ENCODE assay signal across 21 mouse cellular contexts in genomic region chr4:117947493-117947892, GRCm38 (mm10). TPM values are rescaled to one million over a fixed set of nuclear protein-coding genes. Genes with fewer than 3 reads are reported as not detected.
DNase-seq lines count a peak whose midpoint lies in the region; ATAC-seq and TF ChIP-seq lines count a peak whose summit lies in the region.
"Had no signal": no experiment of that assay in that cellular context is flagged by ENCODE, and none has a peak within 500 bp of the region (broad histone marks: within the 10 kb centered on the region; RNA-seq: fewer than 3 reads in every experiment).

No protein-coding gene starts in this region.

- TF ChIP-seq CTCF in olfactory bulb, adult 2 months (IDR thresholded peaks at IDR 0.05; ENCODE audit: insufficient read depth, low read depth, low read length), result no peak

- H3K4me2 ChIP-seq in forebrain, embryonic 14.5 days (ENCODE audit: low read length), result no peak overlapping the region
- no peak overlapping the region for H3K4me2 ChIP-seq in forebrain, embryonic 13.5 days
- H3K4me2 ChIP-seq in midbrain, embryonic 11.5 days, result no peak overlapping the region
- H3K4me2 ChIP-seq in midbrain, embryonic 13.5 days (replicated peaks), result no peak overlapping the region
- H3K4me2 ChIP-seq in embryonic facial prominence, embryonic 15.5 days (replicated peaks), result no peak overlapping the region
- H3K4me2 ChIP-seq: embryonic facial prominence, embryonic 13.5 days; heart, embryonic 15.5 days; liver, embryonic 11.5 days had no signal

- H3K36me3 ChIP-seq in forebrain, embryonic 14.5 days (ENCODE audit: control insufficient read depth, insufficient read depth, low read length), result peaks cover 6% of the 10 kb centered on the region; the same call in 1 of the 2 replicates
- H3K36me3 ChIP-seq in forebrain, embryonic 13.5 days (ENCODE audit: poor library complexity, severe bottlenecking), result peaks cover 20% of the 10 kb centered on the region
- no peaks in the 10 kb centered on the region; the same call in 1 of the 2 replicates for H3K36me3 ChIP-seq in midbrain, embryonic 11.5 days (ENCODE audit: control insufficient read depth, insufficient read depth, low read length)
- H3K36me3 ChIP-seq in midbrain, embryonic 13.5 days, result peaks cover 25% of the 10 kb centered on the region
- H3K36me3 ChIP-seq in embryonic facial prominence, embryonic 15.5 days, result peaks cover 11% of the 10 kb centered on the region

- TF ChIP-seq POLR2A in olfactory bulb, adult 2 months (IDR thresholded peaks at IDR 0.05; ENCODE audit: insufficient read depth, low read depth, low read length), result no peak

- H3K9ac ChIP-seq in forebrain, embryonic 14.5 days (ENCODE audit: low read length), result no peak overlapping the region
- H3K9ac ChIP-seq in forebrain, embryonic 13.5 days, result no peak overlapping the region
- no peak overlapping the region for H3K9ac ChIP-seq in midbrain, embryonic 11.5 days (ENCODE audit: low read length)
- H3K9ac ChIP-seq in midbrain, embryonic 13.5 days (replicated peaks), result no peak overlapping the region
- H3K9ac ChIP-seq in embryonic facial prominence, embryonic 15.5 days, result no peak overlapping the region
- H3K9ac ChIP-seq: embryonic facial prominence, embryonic 13.5 days; heart, embryonic 15.5 days had no signal

- DNase-seq in forebrain, embryonic 14.5 days (ENCODE audit: low spot score), result peak; percentile 30
- peak; percentile 73 for DNase-seq in midbrain, embryonic 11.5 days (ENCODE audit: low spot score, missing footprints)
- no peak for DNase-seq in urinary bladder, postnatal 25 days (ENCODE audit: low spot score)
- DNase-seq in layer of hippocampus, adult 8-10 months (ENCODE audit: low spot score in 2 of 2), result no peak
- DNase-seq: cerebellum, adult 9-11 months; heart, adult 2 months; heart, postnatal 4 days; lung, adult 2 months; lung, postnatal 36 days; thymus, postnatal 14 days had no signal

- no peak overlapping the region for H3K4me3 ChIP-seq in forebrain, embryonic 14.5 days (ENCODE audit: low read depth, low read length)
- H3K4me3 ChIP-seq in forebrain, embryonic 13.5 days, result no peak overlapping the region
- no peak overlapping the region for H3K4me3 ChIP-seq in midbrain, embryonic 11.5 days (ENCODE audit: low read depth, low read length)
- no peak overlapping the region for H3K4me3 ChIP-seq in midbrain, embryonic 13.5 days (replicated peaks)
- H3K4me3 ChIP-seq in embryonic facial prominence, embryonic 15.5 days (replicated peaks), result no peak overlapping the region
- H3K4me3 ChIP-seq in olfactory bulb, adult 2 months (ENCODE audit: insufficient read depth, low read depth, low read length), result no peak overlapping the region
- H3K4me3 ChIP-seq: embryonic facial prominence, embryonic 13.5 days; heart, adult 2 months; heart, embryonic 15.5 days had no signal

- no peaks in the 10 kb centered on the region for H3K9me3 ChIP-seq in forebrain, embryonic 14.5 days (replicated peaks; ENCODE audit: control insufficient read depth, low read length)
- H3K9me3 ChIP-seq in forebrain, embryonic 13.5 days (replicated peaks), result 0 out of 2 replicates have a peak, but pooled peaks cover 3% of the 10 kb centered on the region
- no peaks in the 10 kb centered on the region for H3K9me3 ChIP-seq in midbrain, embryonic 11.5 days (ENCODE audit: control insufficient read depth, low read length)
- no peaks in the 10 kb centered on the region for H3K9me3 ChIP-seq in midbrain, embryonic 13.5 days
- H3K9me3 ChIP-seq in embryonic facial prominence, embryonic 15.5 days (replicated peaks), result 0 out of 2 replicates have a peak, but pooled peaks cover 1% of the 10 kb centered on the region
- H3K9me3 ChIP-seq: heart, embryonic 15.5 days had no signal

- no peaks in the 10 kb centered on the region for H3K4me1 ChIP-seq in forebrain, embryonic 14.5 days (ENCODE audit: control insufficient read depth, insufficient read depth, low read length)
- peaks cover 6% of the 10 kb centered on the region for H3K4me1 ChIP-seq in forebrain, embryonic 13.5 days
- H3K4me1 ChIP-seq in midbrain, embryonic 11.5 days (ENCODE audit: control insufficient read depth, insufficient read depth, low read length), result peaks cover 3% of the 10 kb centered on the region; the same call in 1 of the 2 replicates
- H3K4me1 ChIP-seq in midbrain, embryonic 13.5 days (replicated peaks), result peaks cover 13% of the 10 kb centered on the region
- peaks cover 9% of the 10 kb centered on the region; the same call in 1 of the 2 replicates for H3K4me1 ChIP-seq in embryonic facial prominence, embryonic 15.5 days
- peaks cover 9% of the 10 kb centered on the region for H3K4me1 ChIP-seq in olfactory bulb, adult 2 months (ENCODE audit: control insufficient read depth, insufficient read depth, low read length)

- no peak for ATAC-seq in forebrain, embryonic 14.5 days
- ATAC-seq in forebrain, embryonic 13.5 days, result no peak
- no peak for ATAC-seq in midbrain, embryonic 11.5 days (ENCODE audit: low FRiP score)
- ATAC-seq in midbrain, embryonic 13.5 days, result no peak
- ATAC-seq in embryonic facial prominence, embryonic 15.5 days (ENCODE audit: insufficient number of reproducible peaks, low FRiP score, low TSS enrichment, low read depth), result no peak
- ATAC-seq: hindbrain, embryonic 16.5 days; intestine, postnatal 0 days had no signal

- 72% methylated on average over 7 of the region's 7 CpGs for WGBS in forebrain, embryonic 14.5 days
- 76% methylated on average over 7 of the region's 7 CpGs for WGBS in forebrain, embryonic 13.5 days
- 89% methylated on average over 7 of the region's 7 CpGs for WGBS in midbrain, embryonic 11.5 days
- 80% methylated on average over 7 of the region's 7 CpGs for WGBS in midbrain, embryonic 13.5 days
- WGBS in embryonic facial prominence, embryonic 15.5 days, result 46% methylated on average over 7 of the region's 7 CpGs
- 62% methylated on average over 7 of the region's 7 CpGs for WGBS in olfactory bulb, adult 2 months

- no peak overlapping the region for H3K27ac ChIP-seq in forebrain, embryonic 14.5 days (ENCODE audit: low read depth, low read length)
- H3K27ac ChIP-seq in forebrain, embryonic 13.5 days, result no peak overlapping the region
- H3K27ac ChIP-seq in midbrain, embryonic 11.5 days (ENCODE audit: low read depth, low read length), result no peak overlapping the region
- no peak overlapping the region for H3K27ac ChIP-seq in midbrain, embryonic 13.5 days
- peak overlapping the region; percentile 55; the same call in 1 of the 2 replicates for H3K27ac ChIP-seq in embryonic facial prominence, embryonic 15.5 days (replicated peaks)
- H3K27ac ChIP-seq in olfactory bulb, adult 2 months (ENCODE audit: insufficient read depth, low read depth, low read length), result peak overlapping the region; percentile 12; the same call in 1 of the 2 replicates
- H3K27ac ChIP-seq: embryonic facial prominence, embryonic 13.5 days; heart, adult 2 months; heart, embryonic 15.5 days had no signal

- no peaks in the 10 kb centered on the region for H3K27me3 ChIP-seq in forebrain, embryonic 14.5 days (replicated peaks; ENCODE audit: control insufficient read depth, insufficient read depth, low read length)
- no peaks in the 10 kb centered on the region for H3K27me3 ChIP-seq in forebrain, embryonic 13.5 days
- H3K27me3 ChIP-seq in midbrain, embryonic 11.5 days (ENCODE audit: control insufficient read depth, insufficient read depth, low read length), result no peaks in the 10 kb centered on the region
- no peaks in the 10 kb centered on the region for H3K27me3 ChIP-seq in midbrain, embryonic 13.5 days
- H3K27me3 ChIP-seq in embryonic facial prominence, embryonic 15.5 days, result no peaks in the 10 kb centered on the region
- H3K27me3 ChIP-seq: embryonic facial prominence, embryonic 13.5 days; heart, embryonic 15.5 days had no signal

RNA-seq across cellular contexts. Expression of gene Artn, which starts 17.9 kb away (rescaled TPM):
- 0.22 and 0.36 TPM in 2 replicates for polyA plus RNA-seq in forebrain, embryonic 14.5 days (2014; fragmentation: Nextera tagmentation; extraction: Ambion mirVana)
- 0.21 and 0.31 TPM in 2 replicates for polyA plus RNA-seq in forebrain, embryonic 13.5 days (2015; fragmentation: Nextera tagmentation; extraction: Ambion mirVana)
- 0.40 and 0.53 TPM in 2 replicates for polyA plus RNA-seq in midbrain, embryonic 11.5 days (2014; fragmentation: Nextera tagmentation; extraction: Ambion mirVana)
- 0.30 TPM in 2 replicates for polyA plus RNA-seq in midbrain, embryonic 13.5 days (2015; fragmentation: Nextera tagmentation; extraction: Ambion mirVana)
- polyA plus RNA-seq in embryonic facial prominence, embryonic 15.5 days (2015; fragmentation: Nextera tagmentation; extraction: Ambion mirVana), result 2.1 and 4.3 TPM in 2 replicates
- polyA plus RNA-seq in olfactory bulb, adult 2 months (2012; ENCODE audit: insufficient read depth, insufficient read length, low replicate concordance, missing spikeins), result not detected in 2 replicates
- 1 to 10 TPM; 1.5 to 2.2 (median 1.9) TPM for total RNA-seq in layer of hippocampus, adult 8-10 months (2022)
- total RNA-seq: heart, adult 2 months; megakaryocyte-erythroid progenitor cell, adult 5-6 weeks had no signal
- polyA plus RNA-seq: G1E had no signal

RNA-seq across cellular contexts. Expression of gene Ipo13, which starts 32.7 kb away (rescaled TPM):
- polyA plus RNA-seq in forebrain, embryonic 14.5 days (2014; fragmentation: Nextera tagmentation; extraction: Ambion mirVana), result 64.1 and 66.2 TPM in 2 replicates
- 60.5 and 70.6 TPM in 2 replicates for polyA plus RNA-seq in forebrain, embryonic 13.5 days (2015; fragmentation: Nextera tagmentation; extraction: Ambion mirVana)
- 49.0 and 54.7 TPM in 2 replicates for polyA plus RNA-seq in midbrain, embryonic 11.5 days (2014; fragmentation: Nextera tagmentation; extraction: Ambion mirVana)
- polyA plus RNA-seq in midbrain, embryonic 13.5 days (2015; fragmentation: Nextera tagmentation; extraction: Ambion mirVana), result 66.2 and 72.9 TPM in 2 replicates
- polyA plus RNA-seq in embryonic facial prominence, embryonic 15.5 days (2015; fragmentation: Nextera tagmentation; extraction: Ambion mirVana), result 46.1 and 49.6 TPM in 2 replicates
- 213 TPM in 1 of 2 replicates, not detected in the other for polyA plus RNA-seq in olfactory bulb, adult 2 months (2012; ENCODE audit: insufficient read depth, insufficient read length, low replicate concordance, missing spikeins)
- 100 to 1,000 TPM; 127 to 140 (median 130) TPM for total RNA-seq in layer of hippocampus, adult 8-10 months (2022)

RNA-seq across cellular contexts. Expression of gene Dph2, which starts 55.7 kb away (rescaled TPM):
- polyA plus RNA-seq in forebrain, embryonic 14.5 days (2014; fragmentation: Nextera tagmentation; extraction: Ambion mirVana), result 26.8 and 31.9 TPM in 2 replicates
- 27.3 and 28.5 TPM in 2 replicates for polyA plus RNA-seq in forebrain, embryonic 13.5 days (2015; fragmentation: Nextera tagmentation; extraction: Ambion mirVana)
- 23.9 and 27.7 TPM in 2 replicates for polyA plus RNA-seq in midbrain, embryonic 11.5 days (2014; fragmentation: Nextera tagmentation; extraction: Ambion mirVana)
- polyA plus RNA-seq in midbrain, embryonic 13.5 days (2015; fragmentation: Nextera tagmentation; extraction: Ambion mirVana), result 26.0 and 26.1 TPM in 2 replicates
- polyA plus RNA-seq in embryonic facial prominence, embryonic 15.5 days (2015; fragmentation: Nextera tagmentation; extraction: Ambion mirVana), result 15.8 and 16.7 TPM in 2 replicates
- polyA plus RNA-seq in olfactory bulb, adult 2 months (2012; ENCODE audit: insufficient read depth, insufficient read length, low replicate concordance, missing spikeins), result not detected in 2 replicates
- 10 to 100 TPM in 3 of 4 experiments, 1 to 10 TPM in 1; 9.0 to 11.5 (median 11.0) TPM for total RNA-seq in layer of hippocampus, adult 8-10 months (2022)

Comparison
In these comparisons a context has a peak if more than half of its experiments do, and no peak if none do; other contexts are left out.
1. DNase-seq: peak in forebrain, embryonic 14.5 days (single experiment) and midbrain, embryonic 11.5 days (single experiment); none in urinary bladder, postnatal 25 days (single experiment) and layer of hippocampus, adult 8-10 months (0 of 2).
2. H3K27ac ChIP-seq: peak in embryonic facial prominence, embryonic 15.5 days (single experiment) and olfactory bulb, adult 2 months (single experiment); none in forebrain, embryonic 14.5 days (single experiment), forebrain, embryonic 13.5 days (single experiment), midbrain, embryonic 11.5 days (single experiment) and midbrain, embryonic 13.5 days (single experiment).
3. RNA of gene Dph2, which starts 55.7 kb away (polyA plus RNA-seq): 27.3 to 28.5 TPM in forebrain, embryonic 13.5 days, 26.8 to 31.9 TPM in forebrain, embryonic 14.5 days, 26.0 to 26.1 TPM in midbrain, embryonic 13.5 days, 23.9 to 27.7 TPM in midbrain, embryonic 11.5 days and 15.8 to 16.7 TPM in embryonic facial prominence, embryonic 15.5 days; not detected in olfactory bulb, adult 2 months; every median in the first group is over 10 times any median in the second.